Mouse (Mus musculus) gastrocnemius, postnatal 10 days (tissue): ENCODE data around the gene Tmem135. TPM values are rescaled to one million over a fixed set of nuclear protein-coding genes. Genes with fewer than 3 reads are reported as not detected.

Experiments used
- DNase-seq: peaks from one replicate; pipeline ENCODE4 v3.0.0; 2021; ENCODE audit warnings: mixed read lengths
- total RNA-seq, 2 experiments: library from RNA; stranded (reverse); gene quantifications; 2 replicates each; pipeline ENCODE4 v1.2.3; 2021

The Tmem135 gene
- total RNA-seq, 2 experiments from 2014 or later, result 20.4 to 24.6 TPM

- no peak for DNase-seq
Observed at GRCm38 (mm10) chr7:89248135-89248850, 155.7 kb downstream of the Tmem135 start.

GRCm38 (mm10) chr7:89247012-89247710 lies 156.9 kb downstream of the Tmem135 start:
- no peak for DNase-seq

GRCm38 (mm10) chr7:89242565-89242964 lies 161.5 kb downstream of the Tmem135 start:
- DNase-seq, result no peak

- DNase-seq, result no peak
Observed at GRCm38 (mm10) chr7:89242143-89242542, 161.9 kb downstream of the Tmem135 start.

GRCm38 (mm10) chr7:89239592-89239991 lies 164.4 kb downstream of the Tmem135 start:
- no peak for DNase-seq

GRCm38 (mm10) chr7:89236592-89236991 lies 167.4 kb downstream of the Tmem135 start:
- DNase-seq, result no peak

- DNase-seq, result no peak
Observed at GRCm38 (mm10) chr7:89235974-89236507, 168.0 kb downstream of the Tmem135 start.

GRCm38 (mm10) chr7:89232499-89233145 lies 171.4 kb downstream of the Tmem135 start:
- no peak for DNase-seq

GRCm38 (mm10) chr7:89231200-89231790 lies 172.7 kb downstream of the Tmem135 start:
- no peak for DNase-seq

GRCm38 (mm10) chr7:89222609-89223008 lies 181.4 kb downstream of the Tmem135 start:
- no peak for DNase-seq

GRCm38 (mm10) chr7:89216628-89217027 lies 187.4 kb downstream of the Tmem135 start:
- DNase-seq, result no peak

- no peak for DNase-seq
Observed at GRCm38 (mm10) chr7:89216118-89216517, 187.9 kb downstream of the Tmem135 start.

GRCm38 (mm10) chr7:89215714-89216113 lies 188.3 kb downstream of the Tmem135 start:
- peak; percentile 9 for DNase-seq

GRCm38 (mm10) chr7:89210506-89210905 lies 193.5 kb downstream of the Tmem135 start:
- no peak for DNase-seq

- DNase-seq, result no peak
Observed at GRCm38 (mm10) chr7:89206165-89206564, 197.9 kb downstream of the Tmem135 start.

- no peak for DNase-seq
Observed at GRCm38 (mm10) chr7:89205402-89205801, 198.6 kb downstream of the Tmem135 start.

GRCm38 (mm10) chr7:89203144-89203543 lies 200.9 kb downstream of the Tmem135 start:
- no peak for DNase-seq

GRCm38 (mm10) chr7:89201954-89202353 lies 202.1 kb downstream of the Tmem135 start:
- no peak for DNase-seq

- DNase-seq, result no peak
Observed at GRCm38 (mm10) chr7:89198499-89198898, 205.5 kb downstream of the Tmem135 start.

- DNase-seq, result no peak
Observed at GRCm38 (mm10) chr7:89193459-89193858, 210.6 kb downstream of the Tmem135 start.

- no peak for DNase-seq
Observed at GRCm38 (mm10) chr7:89183928-89184327, 220.1 kb downstream of the Tmem135 start.

- no peak for DNase-seq
Observed at GRCm38 (mm10) chr7:89182943-89183342, 221.1 kb downstream of the Tmem135 start.

- DNase-seq, result no peak
Observed at GRCm38 (mm10) chr7:89181285-89181684, 222.7 kb downstream of the Tmem135 start.
